Mouse (Mus musculus): Measurements from ENCODE around the gene Saa2. TPM values are rescaled to one million over a fixed set of nuclear protein-coding genes. Genes with fewer than 3 reads are reported as not detected.
"Not testable (repeated sequence)": the region's sequence is repeated elsewhere in the genome, so short reads cannot be mapped to it uniquely, and the experiment has no call there.

Saa2 gene
- polyA plus RNA-seq, 1 experiment from 2014 or later, result not detected

- WGBS (ENCODE audit: missing documents), result 77% methylated on average over 9 of the region's 12 CpGs
- Histone ChIP-seq H3K27ac (no peak overlapping the region), H3K79me2 (ENCODE audit: inconsistent target) (no peaks in the 10 kb centered on the region), H3K4me3 (ENCODE audit: inconsistent target) (no peak overlapping the region), H3K36me3 (ENCODE audit: inconsistent target) (no peaks in the 10 kb centered on the region)
Observed at GRCm38 (mm10) chr7:46738561-46739460, 12.8 kb upstream of the Saa2 start.

- 87% methylated on average over 4 of the region's 5 CpGs for WGBS (ENCODE audit: missing documents)
- not testable (repeated sequence) for H3K36me3 ChIP-seq (ENCODE audit: inconsistent target); H3K4me3 ChIP-seq (ENCODE audit: inconsistent target); H3K27ac ChIP-seq; H3K79me2 ChIP-seq (ENCODE audit: inconsistent target)
Observed at GRCm38 (mm10) chr7:46740041-46740440, 11.5 kb upstream of the Saa2 start.

DNA sequence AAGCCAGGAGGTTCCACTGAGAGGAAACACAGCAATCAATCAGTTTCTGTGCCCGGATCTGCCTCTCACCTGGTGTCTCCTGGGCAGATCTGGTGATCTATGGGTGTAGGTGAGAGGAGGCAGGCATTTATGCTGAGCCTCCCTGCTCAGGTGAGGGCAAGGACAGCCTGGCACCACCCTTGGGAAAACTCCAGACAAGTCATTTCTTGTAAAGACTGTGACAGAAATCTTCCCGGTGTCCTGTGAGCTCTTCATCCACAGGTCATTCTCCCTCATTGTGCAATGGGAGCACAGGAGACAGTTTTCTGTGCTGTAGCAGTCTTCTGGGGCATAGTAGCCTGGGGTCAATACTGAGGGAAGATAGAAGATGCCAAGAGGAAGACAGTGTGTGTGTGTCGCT is 8.7 kb upstream of the Saa2 start, which contains the start of gene Saa1:
TSS of gene Saa1 (minus strand) at position 101 of the 400 bp plus-strand sequence.
- H3K36me3 ChIP-seq (ENCODE audit: inconsistent target); H3K27ac ChIP-seq; H3K4me3 ChIP-seq (ENCODE audit: inconsistent target); H3K79me2 ChIP-seq (ENCODE audit: inconsistent target): not testable (repeated sequence)
- WGBS (ENCODE audit: missing documents), result 92% methylated on average over 2 of the region's 3 CpGs

DNA sequence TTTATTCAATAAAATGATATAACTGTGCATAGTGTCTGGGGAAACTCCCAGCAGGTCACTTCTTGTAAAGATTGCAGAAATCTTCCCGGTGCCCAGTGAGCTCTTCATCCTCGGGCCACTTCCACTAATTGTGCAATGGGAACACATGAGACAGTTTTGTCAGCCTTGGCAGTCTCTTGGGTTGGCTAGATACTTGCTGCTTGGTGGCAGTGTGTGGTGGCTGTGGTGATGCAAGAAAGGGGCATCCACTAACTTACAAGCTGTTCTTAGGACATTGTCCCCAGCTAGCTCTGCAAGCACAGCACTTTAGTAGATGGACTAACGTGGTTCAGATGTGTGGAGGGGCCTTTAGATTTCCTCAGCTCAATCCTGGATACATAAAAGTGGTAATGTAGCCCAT is 5.8 kb upstream of the Saa2 start:
- 11% methylated on average over 3 of the region's 3 CpGs for WGBS (ENCODE audit: missing documents)
- H3K4me3 ChIP-seq (ENCODE audit: inconsistent target), result no peak overlapping the region
- no peaks in the 10 kb centered on the region for H3K79me2 ChIP-seq (ENCODE audit: inconsistent target)
- no peak overlapping the region for H3K27ac ChIP-seq
- no peaks in the 10 kb centered on the region for H3K36me3 ChIP-seq (ENCODE audit: inconsistent target)

DNA sequence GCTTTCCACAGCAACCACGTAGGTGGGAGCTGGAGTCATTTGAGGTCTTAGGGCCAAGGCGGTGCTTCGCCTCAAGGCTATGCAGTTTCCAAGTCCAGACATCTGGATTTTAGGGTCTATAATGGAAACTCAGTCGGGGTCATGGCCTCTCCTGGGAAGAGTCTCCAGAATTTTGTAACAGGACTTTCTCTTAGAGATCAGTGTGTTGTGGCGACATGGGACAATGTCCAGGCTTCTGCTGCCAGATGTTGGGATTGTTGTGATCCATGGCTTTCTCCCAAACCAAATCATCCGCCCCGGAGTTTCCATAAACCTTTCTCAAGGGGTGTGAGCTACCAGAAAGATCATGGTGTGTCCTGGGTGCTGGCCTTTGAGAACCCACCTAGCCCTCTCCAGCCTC is 5.2 kb upstream of the Saa2 start:
- Histone ChIP-seq H3K4me3 (ENCODE audit: inconsistent target) (no peak overlapping the region), H3K36me3 (ENCODE audit: inconsistent target) (no peaks in the 10 kb centered on the region), H3K79me2 (ENCODE audit: inconsistent target) (no peaks in the 10 kb centered on the region), H3K27ac (no peak overlapping the region)
- 93% methylated on average over 7 of the region's 7 CpGs for WGBS (ENCODE audit: missing documents)

GRCm38 (mm10) chr7:46748459-46748858 is 3.1 kb upstream of the Saa2 start:
- Histone ChIP-seq H3K4me3 (ENCODE audit: inconsistent target) (no peak overlapping the region), H3K36me3 (ENCODE audit: inconsistent target) (no peaks in the 10 kb centered on the region), H3K79me2 (ENCODE audit: inconsistent target) (no peaks in the 10 kb centered on the region), H3K27ac (no peak overlapping the region)
- WGBS (ENCODE audit: missing documents), result 89% methylated on average over 3 of the region's 3 CpGs

GRCm38 (mm10) chr7:46761049-46761795 is 9.6 kb downstream of the Saa2 start:
- peaks cover 59% of the 10 kb centered on the region for H3K36me3 ChIP-seq (ENCODE audit: inconsistent target)
- no peaks in the 10 kb centered on the region for H3K79me2 ChIP-seq (ENCODE audit: inconsistent target)
- H3K4me3 ChIP-seq (ENCODE audit: inconsistent target), result no peak overlapping the region
- no peak overlapping the region for H3K27ac ChIP-seq
- WGBS (ENCODE audit: missing documents), result 92% methylated on average over 11 of the region's 11 CpGs

DNA sequence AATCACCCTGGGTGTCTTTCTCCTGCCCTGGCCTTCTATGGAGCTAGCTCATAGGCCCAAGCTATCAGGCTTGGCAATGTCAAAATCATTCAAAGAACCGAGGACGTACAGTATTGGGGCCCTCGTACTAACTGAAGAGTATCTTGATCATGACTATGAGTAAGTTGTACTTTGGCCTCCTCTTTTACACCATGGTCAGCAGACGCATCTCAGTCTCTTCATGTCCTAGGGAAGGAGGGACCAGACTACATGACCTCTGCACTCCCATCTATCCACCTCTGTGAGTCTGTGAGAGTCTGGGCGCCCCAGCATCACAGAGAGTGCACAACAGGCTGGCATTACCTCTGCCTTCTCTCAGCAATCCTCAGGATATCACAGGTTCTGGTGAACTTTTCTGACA is 11.0 kb downstream of the Saa2 start:
- Histone ChIP-seq H3K27ac (no peak overlapping the region), H3K4me3 (ENCODE audit: inconsistent target) (no peak overlapping the region), H3K36me3 (ENCODE audit: inconsistent target) (peaks cover 72% of the 10 kb centered on the region), H3K79me2 (ENCODE audit: inconsistent target) (no peaks in the 10 kb centered on the region)
- 91% methylated on average over 5 of the region's 5 CpGs for WGBS (ENCODE audit: missing documents)

- H3K27ac ChIP-seq, result no peak overlapping the region
- WGBS (ENCODE audit: missing documents), result 95% methylated on average over 8 of the region's 8 CpGs
- no peaks in the 10 kb centered on the region for H3K79me2 ChIP-seq (ENCODE audit: inconsistent target)
- H3K4me3 ChIP-seq (ENCODE audit: inconsistent target), result no peak overlapping the region
- peaks cover 88% of the 10 kb centered on the region for H3K36me3 ChIP-seq (ENCODE audit: inconsistent target)
Observed at GRCm38 (mm10) chr7:46764672-46765071, 13.1 kb downstream of the Saa2 start.

- Histone ChIP-seq H3K79me2 (ENCODE audit: inconsistent target) (no peaks in the 10 kb centered on the region), H3K27ac (no peak overlapping the region), H3K36me3 (ENCODE audit: inconsistent target) (peaks cover 85% of the 10 kb centered on the region), H3K4me3 (ENCODE audit: inconsistent target) (no peak overlapping the region)
Observed at GRCm38 (mm10) chr7:46767371-46767770, 15.8 kb downstream of the Saa2 start.

- Histone ChIP-seq H3K4me3 (ENCODE audit: inconsistent target) (no peak overlapping the region), H3K27ac (no peak overlapping the region), H3K79me2 (ENCODE audit: inconsistent target) (no peaks in the 10 kb centered on the region), H3K36me3 (ENCODE audit: inconsistent target) (peaks cover 85% of the 10 kb centered on the region)
- 98% methylated on average over 7 of the region's 7 CpGs for WGBS (ENCODE audit: missing documents)
Observed at GRCm38 (mm10) chr7:46768451-46768850, 16.9 kb downstream of the Saa2 start.

GRCm38 (mm10) chr7:46770706-46771105 is 19.1 kb downstream of the Saa2 start:
- peaks cover 89% of the 10 kb centered on the region for H3K36me3 ChIP-seq (ENCODE audit: inconsistent target)
- WGBS (ENCODE audit: missing documents), result 71% methylated on average over 4 of the region's 4 CpGs
- no peak overlapping the region for H3K4me3 ChIP-seq (ENCODE audit: inconsistent target)
- no peaks in the 10 kb centered on the region for H3K79me2 ChIP-seq (ENCODE audit: inconsistent target)
- no peak overlapping the region for H3K27ac ChIP-seq

- Histone ChIP-seq H3K36me3 (ENCODE audit: inconsistent target) (peaks cover 21% of the 10 kb centered on the region), H3K27ac (no peak overlapping the region), H3K79me2 (ENCODE audit: inconsistent target) (peaks cover 34% of the 10 kb centered on the region), H3K4me3 (ENCODE audit: inconsistent target) (no peak overlapping the region)
- 74% methylated on average over 5 of the region's 5 CpGs for WGBS (ENCODE audit: missing documents)
Observed at GRCm38 (mm10) chr7:46789177-46789849, 37.7 kb downstream of the Saa2 start.

GRCm38 (mm10) chr7:46793871-46794270 is 42.3 kb downstream of the Saa2 start:
- Histone ChIP-seq H3K4me3 (ENCODE audit: inconsistent target) (no peak overlapping the region), H3K36me3 (ENCODE audit: inconsistent target) (no peaks in the 10 kb centered on the region), H3K79me2 (ENCODE audit: inconsistent target) (peaks cover 75% of the 10 kb centered on the region), H3K27ac (no peak overlapping the region)
- 93% methylated on average over 4 of the region's 4 CpGs for WGBS (ENCODE audit: missing documents)

Data from macrophage (primary cell).